ENCODE assay signal across 26 mouse cellular contexts in the genomic region with DNA sequence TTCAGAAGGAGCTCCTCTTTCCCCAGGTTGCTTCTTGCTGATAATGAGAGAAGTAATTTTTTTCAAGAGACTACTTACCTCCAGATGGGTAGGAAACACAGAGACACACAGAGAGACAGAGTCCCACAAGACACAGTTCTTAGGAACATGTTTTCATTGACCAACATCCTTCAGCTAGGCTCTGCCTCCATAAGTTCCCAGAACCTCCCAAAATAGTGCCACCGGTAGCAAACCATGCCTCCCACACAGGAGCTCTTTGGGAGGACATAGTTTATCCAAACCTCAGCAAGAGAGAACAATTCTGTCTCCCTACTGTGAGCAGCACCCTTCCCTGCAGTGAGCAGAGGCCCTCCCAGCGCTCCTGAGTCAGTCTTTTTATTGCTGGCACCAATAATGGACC.
DNase-seq lines count a peak whose midpoint lies in the region; ATAC-seq and TF ChIP-seq lines count a peak whose summit lies in the region.
"Had no signal": no experiment of that assay in that cellular context is flagged by ENCODE, and none has a peak within 500 bp of the region (broad histone marks: within the 10 kb centered on the region; RNA-seq: fewer than 3 reads in every experiment).

No protein-coding gene starts in this region.

- peaks cover 33% of the 10 kb centered on the region for H3K4me1 ChIP-seq in midbrain, embryonic 10.5 days
- H3K4me1 ChIP-seq in midbrain, embryonic 15.5 days: peaks cover 27% of the 10 kb centered on the region
- peaks cover 16% of the 10 kb centered on the region for H3K4me1 ChIP-seq in forebrain, postnatal 0 days (ENCODE audit: insufficient read depth)
- H3K4me1 ChIP-seq: heart, embryonic 15.5 days had no signal

- H3K4me3 ChIP-seq in midbrain, embryonic 10.5 days: no peak overlapping the region
- H3K4me3 ChIP-seq in midbrain, embryonic 15.5 days: no peak overlapping the region
- no peak overlapping the region for H3K4me3 ChIP-seq in forebrain, postnatal 0 days (ENCODE audit: low read depth, low read length)
- H3K4me3 ChIP-seq: heart, embryonic 15.5 days; midbrain, embryonic 13.5 days; myocyte had no signal

- ATAC-seq in frontal cortex, adult (ENCODE audit: low TSS enrichment): peak; percentile 73; the same call in 1 of the 2 replicates
- ATAC-seq in midbrain, embryonic 15.5 days (replicated peaks): no peak
- no peak for ATAC-seq in forebrain, postnatal 0 days
- no peak for ATAC-seq in monocyte, adult 5-6 weeks (replicated peaks; ENCODE audit: insufficient number of reproducible peaks, low FRiP score, low TSS enrichment, poor library complexity, severe bottlenecking)
- ATAC-seq: CD4-positive, CD25-positive, alpha-beta regulatory T cell, adult 4 months; liver, postnatal 0 days; midbrain, embryonic 13.5 days; Patski had no signal

- H3K36me3 ChIP-seq in midbrain, embryonic 10.5 days: no peaks in the 10 kb centered on the region
- H3K36me3 ChIP-seq in midbrain, embryonic 15.5 days (replicated peaks): no peaks in the 10 kb centered on the region
- H3K36me3 ChIP-seq in forebrain, postnatal 0 days (ENCODE audit: insufficient read depth): no peaks in the 10 kb centered on the region
- H3K36me3 ChIP-seq: heart, embryonic 15.5 days; midbrain, embryonic 13.5 days had no signal

- peaks cover 7% of the 10 kb centered on the region for H3K9me3 ChIP-seq in midbrain, embryonic 10.5 days (replicated peaks)
- no peaks in the 10 kb centered on the region for H3K9me3 ChIP-seq in midbrain, embryonic 15.5 days
- no peaks in the 10 kb centered on the region for H3K9me3 ChIP-seq in forebrain, postnatal 0 days (ENCODE audit: low read length)
- H3K9me3 ChIP-seq: heart, embryonic 15.5 days had no signal

- no peak for DNase-seq in frontal cortex, postnatal 25 days (ENCODE audit: low spot score in 2 of 2)
- DNase-seq in midbrain, embryonic 10.5 days (ENCODE audit: low spot score): no peak
- DNase-seq in forebrain, postnatal 0 days: no peak
- no peak for DNase-seq in right cerebral cortex, adult 18-20 months
- DNase-seq in testis, postnatal 14 days (ENCODE audit: low spot score): no peak
- DNase-seq: cerebellum, adult 18-20 months; cerebellum, postnatal 36 days; gastrocnemius, postnatal 14 days; heart, adult 18-20 months; kidney, adult 11 months; layer of hippocampus, postnatal 36 days; liver; liver, postnatal 0 days; lung, postnatal 10 days; right cerebral cortex, postnatal 14 days; spleen, adult 18-20 months; thymus, postnatal 36 days had no signal

- TF ChIP-seq CTCF in forebrain, postnatal 0 days (IDR thresholded peaks at IDR 0.05; ENCODE audit: low read depth): no peak

- H3K9ac ChIP-seq in midbrain, embryonic 15.5 days: no peak overlapping the region
- no peak overlapping the region for H3K9ac ChIP-seq in forebrain, postnatal 0 days
- H3K9ac ChIP-seq: heart, embryonic 15.5 days; liver, postnatal 0 days; midbrain, embryonic 13.5 days had no signal

- peak overlapping the region; percentile 60 for H3K27ac ChIP-seq in midbrain, embryonic 10.5 days (replicated peaks)
- H3K27ac ChIP-seq in midbrain, embryonic 15.5 days: no peak overlapping the region
- H3K27ac ChIP-seq in forebrain, postnatal 0 days (ENCODE audit: low read depth, low read length): peak overlapping the region; percentile 42
- H3K27ac ChIP-seq: heart, embryonic 15.5 days; kidney, postnatal 0 days had no signal

- H3K4me2 ChIP-seq in midbrain, embryonic 15.5 days: no peak overlapping the region
- no peak overlapping the region for H3K4me2 ChIP-seq in forebrain, postnatal 0 days (ENCODE audit: low read depth)
- H3K4me2 ChIP-seq: heart, embryonic 15.5 days; midbrain, embryonic 13.5 days had no signal

- H3K27me3 ChIP-seq in midbrain, embryonic 10.5 days (ENCODE audit: low read depth, poor library complexity, severe bottlenecking): no peaks in the 10 kb centered on the region
- no peaks in the 10 kb centered on the region for H3K27me3 ChIP-seq in midbrain, embryonic 15.5 days (replicated peaks)
- H3K27me3 ChIP-seq in forebrain, postnatal 0 days (ENCODE audit: insufficient read depth, low read length): no peaks in the 10 kb centered on the region
- H3K27me3 ChIP-seq: heart, embryonic 15.5 days; midbrain, embryonic 13.5 days; Patski had no signal

- 42% methylated on average over 2 of the region's 2 CpGs for WGBS in midbrain, embryonic 10.5 days
- WGBS in midbrain, embryonic 15.5 days: 52% methylated on average over 2 of the region's 2 CpGs
- 46% methylated on average over 2 of the region's 2 CpGs for WGBS in forebrain, postnatal 0 days
